Mouse (Mus musculus) E14TG2a.4 (cell line): ENCODE data around the gene Zfp943.

Experiments used
- CTCF ChIP-seq: conservative IDR thresholded peaks from 2 replicates; pipeline ENCODE4 v1.5.1; 2014; ENCODE audit warnings: low read length
- NANOG ChIP-seq: IDR thresholded peaks from 2 replicates; pipeline ENCODE4 v1.6.1; 2014; ENCODE audit warnings: borderline replicate concordance, low read length, mixed read lengths
- POU5F1 ChIP-seq: IDR thresholded peaks from 2 replicates; pipeline ENCODE4 v1.6.1; 2014; ENCODE audit warnings: low read length, borderline replicate concordance

DNA sequence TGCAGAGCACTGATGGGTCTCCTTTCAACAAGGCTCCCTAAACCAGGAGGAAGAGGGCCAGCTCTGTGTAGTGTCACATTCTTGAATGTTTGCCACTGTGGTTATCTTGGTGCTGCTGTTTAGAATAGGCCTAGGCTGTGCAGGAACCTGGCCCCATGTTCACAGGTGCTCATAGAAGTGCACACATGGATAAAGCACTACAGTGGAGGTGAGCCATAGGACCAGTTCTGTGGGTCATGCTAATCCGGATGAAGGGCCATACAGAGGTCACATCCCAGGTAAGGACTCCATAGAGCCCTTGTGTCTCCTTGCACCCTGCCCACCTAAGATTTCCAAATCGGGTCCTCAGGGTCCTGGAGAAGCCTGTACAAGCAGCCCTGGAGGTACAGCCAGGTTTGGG lies 87.1 kb downstream of the Zfp943 start:
- TF ChIP-seq CTCF: no peak
- TF ChIP-seq NANOG: no peak
- TF ChIP-seq POU5F1: no peak
